Mouse (Mus musculus) G1E (cell line): ENCODE results near the gene Ugt1a6b. TPM values are rescaled to one million over a fixed set of nuclear protein-coding genes. Genes with fewer than 3 reads are reported as not detected.
A peak's percentile ranks its signal among the peaks of the same experiment; 100 is the strongest.
"Not testable (repeated sequence)": the region's sequence is repeated elsewhere in the genome, so short reads cannot be mapped to it uniquely, and the experiment has no call there.

Source experiments
- ATAC-seq: 2 replicates; pipeline ENCODE4 v1.8.0; 2016; ENCODE audit warnings: mild to moderate bottlenecking; ENCODE audit not compliant: insufficient number of reproducible peaks, poor library complexity, low FRiP score, severe bottlenecking; ENCODE audit errors: extremely low read depth
- DNase-seq: peaks from one replicate; pipeline ENCODE4 v3.0.0; 2012; ENCODE audit warnings: low spot score
- H3K27me3 ChIP-seq: 2 replicates; pipeline ENCODE4 v1.6.1; 2012; ENCODE audit warnings: mild to moderate bottlenecking, low read length, inconsistent platforms; ENCODE audit not compliant: insufficient read depth
- H3K36me3 ChIP-seq: replicated peaks from 2 replicates; pipeline ENCODE3; 2012; ENCODE audit warnings: mild to moderate bottlenecking, inconsistent platforms
- H3K4me1 ChIP-seq: 2 replicates; pipeline ENCODE4 v1.6.1; 2012; ENCODE audit warnings: low read depth, low read length, inconsistent platforms, mixed read lengths; ENCODE audit not compliant: insufficient read depth
- H3K4me3 ChIP-seq: 2 replicates; pipeline ENCODE4 v1.5.1; 2012; ENCODE audit warnings: low read depth, mild to moderate bottlenecking, inconsistent platforms, low read length, moderate library complexity, mixed read lengths
- H3K9me3 ChIP-seq: replicated peaks from 2 replicates; pipeline ENCODE4 v1.6.1; 2012; ENCODE audit warnings: inconsistent platforms
- CTCF ChIP-seq: IDR thresholded peaks from 2 replicates; pipeline ENCODE4 v1.5.1; 2012; ENCODE audit warnings: low read depth, low read length, inconsistent platforms, mixed read lengths
- GATA1 ChIP-seq: IDR thresholded peaks from 2 replicates; pipeline ENCODE4 v1.6.1; 2012; ENCODE audit warnings: borderline replicate concordance, low read length, inconsistent platforms, mixed read lengths
- GATA2 ChIP-seq: IDR thresholded peaks from 2 replicates; pipeline ENCODE4 v1.6.1; 2012; ENCODE audit warnings: low read depth, low read length, inconsistent platforms, borderline replicate concordance
- POLR2AphosphoS5 ChIP-seq: IDR thresholded peaks from 2 replicates; pipeline ENCODE4 v1.6.1; 2012; ENCODE audit warnings: low read depth, low read length, inconsistent platforms; ENCODE audit not compliant: insufficient replicate concordance
- TAL1 ChIP-seq: conservative IDR thresholded peaks from 2 replicates; pipeline ENCODE4 v1.6.1; 2012; ENCODE audit warnings: low read depth, low read length, inconsistent platforms, mixed read lengths
- polyA plus RNA-seq: library from polyadenylated mRNA; stranded (reverse); fragments of >175 nt; gene quantifications from 2 replicates; pipeline ENCODE4 v1.2.3, GENCODE M21; 2012
- total RNA-seq, 2 experiments: library from RNA; stranded (forward) in 1 of 2; stranded (reverse) in 1 of 2; fragments of 200-1000 nt in 1 of 2; fragments of >200 nt in 1 of 2; fragmentation: Nextera tagmentation in 1 of 2; gene quantifications; 2 replicates each; pipeline ENCODE4 v1.2.3; 2014 to 2017

Ugt1a6b gene
- total and polyA plus RNA-seq, 3 experiments, result 0.27 TPM; not detected in 2

- not testable (repeated sequence) for H3K9me3 ChIP-seq, DNase-seq, H3K4me3 ChIP-seq, ATAC-seq, H3K36me3 ChIP-seq
- Histone ChIP-seq H3K27me3 (peaks cover 10% of the 10 kb centered on the region; the same call in 1 of the 2 replicates), H3K4me1 (peaks cover 58% of the 10 kb centered on the region)
- TF ChIP-seq TAL1, result peak; percentile 17; the same call in 1 of the 2 replicates
Observed at GRCm38 (mm10) chr1:88103697-88104468, 831 bp downstream of the Ugt1a6b start.

GRCm38 (mm10) chr1:88104667-88105430 lies 1.8 kb downstream of the Ugt1a6b start:
- ATAC-seq (no peak), DNase-seq (no peak)
- H3K9me3 ChIP-seq, result no peaks in the 10 kb centered on the region
- H3K36me3 ChIP-seq, result no peaks in the 10 kb centered on the region
- H3K4me3 ChIP-seq, result no peak overlapping the region
- H3K4me1 ChIP-seq, result peaks cover 58% of the 10 kb centered on the region
- no peak for TF ChIP-seq GATA2
- TF ChIP-seq GATA1, result no peak
- TF ChIP-seq TAL1, result no peak
- peaks cover 10% of the 10 kb centered on the region; the same call in 1 of the 2 replicates for H3K27me3 ChIP-seq

- ATAC-seq, result no peak
- no peak overlapping the region for H3K4me3 ChIP-seq
- H3K27me3 ChIP-seq, result peaks cover 6% of the 10 kb centered on the region; the same call in 1 of the 2 replicates
- TF ChIP-seq GATA2, result no peak
- TF ChIP-seq CTCF, result no peak
- TF ChIP-seq POLR2AphosphoS5, result no peak
- no peak for TF ChIP-seq TAL1
- no peak for TF ChIP-seq GATA1
- no peaks in the 10 kb centered on the region for H3K9me3 ChIP-seq
- DNase-seq, result no peak
- peaks cover 59% of the 10 kb centered on the region for H3K4me1 ChIP-seq
- no peaks in the 10 kb centered on the region for H3K36me3 ChIP-seq
Observed at GRCm38 (mm10) chr1:88105656-88106055, 2.6 kb downstream of the Ugt1a6b start.

- not testable (repeated sequence) for H3K36me3 ChIP-seq, DNase-seq, H3K27me3 ChIP-seq, H3K4me3 ChIP-seq, H3K9me3 ChIP-seq
- H3K4me1 ChIP-seq, result peaks cover 34% of the 10 kb centered on the region
- peak; percentile 92 for ATAC-seq
Observed at GRCm38 (mm10) chr1:88109027-88109557, 6.0 kb downstream of the Ugt1a6b start.

GRCm38 (mm10) chr1:88109604-88110003 lies 6.6 kb downstream of the Ugt1a6b start:
- H3K4me1 ChIP-seq, result peaks cover 29% of the 10 kb centered on the region
- not testable (repeated sequence) for H3K4me3 ChIP-seq, H3K36me3 ChIP-seq, H3K27me3 ChIP-seq, H3K9me3 ChIP-seq, DNase-seq, ATAC-seq

- H3K4me3 ChIP-seq, H3K27me3 ChIP-seq, DNase-seq, H3K36me3 ChIP-seq, H3K9me3 ChIP-seq, ATAC-seq, H3K4me1 ChIP-seq: not testable (repeated sequence)
Observed at GRCm38 (mm10) chr1:88112769-88113168, 9.7 kb downstream of the Ugt1a6b start.

GRCm38 (mm10) chr1:88120550-88120949 lies 17.5 kb downstream of the Ugt1a6b start:
- H3K27me3 ChIP-seq, H3K9me3 ChIP-seq, H3K4me1 ChIP-seq, H3K4me3 ChIP-seq, H3K36me3 ChIP-seq, DNase-seq: not testable (repeated sequence)
- ATAC-seq, result peak; percentile 80

GRCm38 (mm10) chr1:88121521-88121920 lies 18.5 kb downstream of the Ugt1a6b start:
- not testable (repeated sequence) for ATAC-seq, H3K27me3 ChIP-seq, H3K4me3 ChIP-seq, DNase-seq, H3K36me3 ChIP-seq, H3K4me1 ChIP-seq, H3K9me3 ChIP-seq

GRCm38 (mm10) chr1:88125827-88126360 lies 22.8 kb downstream of the Ugt1a6b start:
- peaks cover 14% of the 10 kb centered on the region for H3K27me3 ChIP-seq
- not testable (repeated sequence) for DNase-seq, H3K4me3 ChIP-seq, H3K36me3 ChIP-seq, ATAC-seq, H3K4me1 ChIP-seq, H3K9me3 ChIP-seq

GRCm38 (mm10) chr1:88129091-88129490 lies 26.0 kb downstream of the Ugt1a6b start:
- H3K36me3 ChIP-seq, H3K4me3 ChIP-seq, DNase-seq, H3K9me3 ChIP-seq, ATAC-seq: not testable (repeated sequence)
- Histone ChIP-seq H3K4me1 (peaks cover 16% of the 10 kb centered on the region), H3K27me3 (peaks cover 15% of the 10 kb centered on the region)
